Mouse (Mus musculus) testis, adult 2 months (tissue): ENCODE measurements around the gene G0s2. TPM values are rescaled to one million over a fixed set of nuclear protein-coding genes. Genes with fewer than 3 reads are reported as not detected.
"Not testable (repeated sequence)": the region's sequence is repeated elsewhere in the genome, so short reads cannot be mapped to it uniquely, and the experiment has no call there.

Experiments
- H3K27ac ChIP-seq: fragments of 200-500 bp; 2 replicates; pipeline ENCODE4 v1.5.1; 2012; ENCODE audit warnings: low read depth, low read length; ENCODE audit not compliant: control insufficient read depth, insufficient read depth
- H3K27me3 ChIP-seq: fragments of 200-500 bp; 2 replicates; pipeline ENCODE4 v1.6.1; 2012; ENCODE audit warnings: mild to moderate bottlenecking, low read length, moderate library complexity; ENCODE audit not compliant: control insufficient read depth, insufficient read depth
- H3K36me3 ChIP-seq: fragments of 200-500 bp; 2 replicates; pipeline ENCODE4 v1.6.1; 2012; ENCODE audit warnings: mild to moderate bottlenecking, low read length; ENCODE audit not compliant: control insufficient read depth, insufficient read depth
- H3K4me1 ChIP-seq: fragments of 200-500 bp; 2 replicates; pipeline ENCODE4 v1.6.1; 2012; ENCODE audit warnings: low read length; ENCODE audit not compliant: control insufficient read depth, insufficient read depth
- H3K4me3 ChIP-seq: fragments of 200-500 bp; 2 replicates; pipeline ENCODE4 v1.5.1; 2012; ENCODE audit warnings: low read depth, mild to moderate bottlenecking, low read length, moderate library complexity, mixed read lengths; ENCODE audit not compliant: control insufficient read depth
- CTCF ChIP-seq: fragments of 200-500 bp; IDR thresholded peaks from 2 replicates; pipeline ENCODE4 v1.5.1; 2012; ENCODE audit warnings: low read depth, mild to moderate bottlenecking, inconsistent platforms, low read length, moderate library complexity; ENCODE audit not compliant: control insufficient read depth, insufficient read depth, insufficient replicate concordance
- POLR2A ChIP-seq: fragments of 200-500 bp; IDR thresholded peaks from 2 replicates; pipeline ENCODE4 v1.6.1; 2012; ENCODE audit warnings: low read depth, mild to moderate bottlenecking, inconsistent platforms, low read length, moderate library complexity; ENCODE audit not compliant: control insufficient read depth
- polyA plus RNA-seq: library from polyadenylated mRNA; depleted of rRNA; stranded (reverse); fragments of >200 nt; gene quantifications from 2 replicates; pipeline ENCODE4 v1.2.3, GENCODE M21; 2012

The G0s2 gene
- polyA plus RNA-seq, 1 experiment = 8.5 TPM

DNA sequence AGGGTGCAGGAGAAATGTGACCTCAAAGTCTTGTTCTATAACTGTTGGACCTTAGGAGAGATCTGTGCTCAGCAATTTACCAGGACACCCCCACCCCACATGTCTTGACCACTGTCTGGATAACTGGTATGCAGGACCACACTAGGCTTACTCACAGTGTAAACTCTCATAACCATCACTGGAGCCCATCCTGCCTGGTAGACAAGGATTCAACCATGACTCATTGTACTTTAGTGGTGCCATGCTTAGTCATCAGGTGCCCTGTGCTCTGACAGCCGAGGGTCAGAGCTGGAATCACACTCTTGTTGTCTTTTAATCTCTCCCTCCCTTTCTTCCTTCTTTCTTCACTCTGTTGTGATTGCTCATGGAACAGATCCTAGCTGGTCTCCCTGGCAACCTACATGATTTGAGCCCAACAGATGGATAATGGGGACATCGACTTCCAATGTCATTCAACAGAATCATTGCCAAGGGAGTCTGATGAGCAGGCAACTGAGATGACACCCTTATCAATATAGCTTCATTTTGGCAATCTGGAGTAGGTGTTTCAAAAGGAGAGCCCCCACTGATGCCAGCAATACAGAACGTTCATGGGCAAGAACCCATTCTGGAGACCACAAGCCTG lies 25.2 kb upstream of the G0s2 start:
- Histone ChIP-seq H3K27ac (no peak overlapping the region), H3K36me3 (no peaks in the 10 kb centered on the region), H3K27me3 (no peaks in the 10 kb centered on the region), H3K4me1 (no peaks in the 10 kb centered on the region; the same call in 1 of the 2 replicates), H3K4me3 (no peak overlapping the region)
- TF ChIP-seq POLR2A = no peak
- no peak for TF ChIP-seq CTCF

GRCm38 (mm10) chr1:193295920-193296319 lies 22.9 kb upstream of the G0s2 start:
- H3K27ac ChIP-seq = no peak overlapping the region
- no peak for TF ChIP-seq POLR2A
- no peak for TF ChIP-seq CTCF
- H3K4me3 ChIP-seq = no peak overlapping the region
- H3K4me1 ChIP-seq = no peaks in the 10 kb centered on the region
- no peaks in the 10 kb centered on the region for H3K27me3 ChIP-seq
- no peaks in the 10 kb centered on the region for H3K36me3 ChIP-seq

DNA sequence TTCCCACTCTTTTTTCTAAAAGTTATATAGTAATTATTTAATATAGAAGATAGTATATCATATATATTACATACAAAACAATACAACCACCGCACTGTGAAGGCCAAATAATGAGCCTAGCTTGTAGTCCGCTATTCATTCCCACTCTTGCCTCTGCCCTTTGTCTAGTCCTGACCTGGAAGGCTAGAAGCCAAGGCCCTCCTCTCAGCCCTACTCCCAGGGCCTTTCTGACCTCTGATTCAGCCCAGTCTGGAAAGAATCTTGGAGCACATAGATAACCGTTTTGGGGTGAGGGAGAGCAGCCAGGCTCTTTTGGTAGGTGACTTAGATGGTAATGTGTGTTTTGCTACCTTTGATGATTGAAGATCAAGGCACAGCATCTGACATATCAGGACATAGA lies 20.9 kb upstream of the G0s2 start:
- H3K4me1 ChIP-seq = no peaks in the 10 kb centered on the region
- no peak for TF ChIP-seq CTCF
- TF ChIP-seq POLR2A = no peak
- H3K4me3 ChIP-seq = no peak overlapping the region
- H3K36me3 ChIP-seq = no peaks in the 10 kb centered on the region
- H3K27me3 ChIP-seq = no peaks in the 10 kb centered on the region
- no peak overlapping the region for H3K27ac ChIP-seq

GRCm38 (mm10) chr1:193293039-193293438 lies 20.0 kb upstream of the G0s2 start:
- Histone ChIP-seq H3K4me3 (no peak overlapping the region), H3K27me3 (no peaks in the 10 kb centered on the region), H3K27ac (no peak overlapping the region), H3K4me1 (no peaks in the 10 kb centered on the region), H3K36me3 (no peaks in the 10 kb centered on the region)
- TF ChIP-seq POLR2A (no peak), CTCF (no peak)

DNA sequence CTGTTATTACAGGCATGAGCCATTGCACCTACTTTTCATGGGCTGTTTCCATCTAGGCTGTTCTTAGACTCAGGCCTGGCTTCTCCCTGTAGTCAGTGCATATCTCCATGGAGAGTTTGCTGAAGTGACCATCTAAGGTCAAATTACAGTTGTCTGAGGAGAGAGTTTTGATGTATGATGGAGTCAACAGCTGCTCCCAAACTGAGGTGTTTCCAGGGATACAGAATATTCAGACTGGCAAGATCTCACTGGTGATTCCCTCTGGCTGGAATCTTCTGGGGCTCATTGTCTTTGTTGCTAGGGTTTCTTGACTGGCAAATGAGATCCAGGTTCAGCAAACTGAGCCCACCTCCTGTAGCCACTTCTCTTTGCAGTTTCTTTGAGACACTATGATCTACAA lies 17.7 kb upstream of the G0s2 start:
- no peaks in the 10 kb centered on the region for H3K36me3 ChIP-seq
- no peaks in the 10 kb centered on the region for H3K4me1 ChIP-seq
- peak overlapping the region; percentile 37; the same call in 1 of the 2 replicates for H3K4me3 ChIP-seq
- H3K27ac ChIP-seq = no peak overlapping the region
- no peaks in the 10 kb centered on the region for H3K27me3 ChIP-seq
- TF ChIP-seq CTCF (no peak), POLR2A (no peak)

DNA sequence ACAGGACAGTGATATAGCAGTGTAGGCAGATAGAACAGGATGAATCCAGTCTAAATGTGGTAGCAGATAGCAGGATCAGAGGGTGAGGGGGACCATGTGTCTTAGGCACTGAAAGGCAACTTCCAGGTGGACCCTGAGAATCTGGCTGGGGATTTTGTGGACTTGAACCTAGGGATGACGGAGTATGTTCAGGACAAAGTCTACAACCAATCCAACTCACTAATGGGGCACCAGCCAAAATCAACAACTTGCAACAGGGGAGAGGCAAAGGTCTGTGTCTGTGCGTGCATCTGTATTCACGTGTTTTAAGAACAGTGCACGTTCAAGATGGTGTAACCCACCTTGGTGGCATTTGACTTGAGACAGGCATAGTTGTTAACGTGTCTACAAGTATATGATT lies 16.9 kb upstream of the G0s2 start:
- H3K27ac ChIP-seq = no peak overlapping the region
- TF ChIP-seq POLR2A (no peak), CTCF (no peak)
- no peaks in the 10 kb centered on the region for H3K27me3 ChIP-seq
- no peaks in the 10 kb centered on the region for H3K4me1 ChIP-seq
- no peaks in the 10 kb centered on the region for H3K36me3 ChIP-seq
- peak overlapping the region; percentile 18 for H3K4me3 ChIP-seq

GRCm38 (mm10) chr1:193289076-193289475 lies 16.1 kb upstream of the G0s2 start:
- TF ChIP-seq CTCF (no peak), POLR2A (no peak)
- Histone ChIP-seq H3K4me1 (no peaks in the 10 kb centered on the region), H3K27me3 (no peaks in the 10 kb centered on the region), H3K36me3 (no peaks in the 10 kb centered on the region), H3K4me3 (no peak overlapping the region), H3K27ac (no peak overlapping the region)

DNA sequence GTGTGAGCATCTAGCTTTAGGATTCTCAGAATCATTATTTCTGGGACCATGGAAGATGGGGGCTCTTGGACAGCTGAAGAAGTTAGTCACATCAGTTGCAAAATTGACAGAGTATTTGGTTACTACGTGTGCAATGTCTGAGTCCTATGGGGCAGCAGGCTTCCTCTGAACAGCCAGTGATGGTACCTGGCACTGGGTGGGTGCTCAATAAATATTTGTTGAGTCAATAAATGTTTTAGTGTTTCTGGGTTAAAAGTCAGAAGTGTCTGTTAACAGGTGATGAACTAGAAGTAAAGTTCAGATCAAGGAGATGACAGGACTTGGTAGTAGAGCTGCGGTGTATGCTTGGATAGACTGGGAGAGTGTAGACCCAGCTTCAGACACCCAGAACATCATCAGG lies 14.6 kb upstream of the G0s2 start:
- Histone ChIP-seq H3K27me3 (no peaks in the 10 kb centered on the region), H3K27ac (no peak overlapping the region), H3K4me1 (no peaks in the 10 kb centered on the region), H3K36me3 (no peaks in the 10 kb centered on the region), H3K4me3 (no peak overlapping the region)
- TF ChIP-seq POLR2A (no peak), CTCF (no peak)

DNA sequence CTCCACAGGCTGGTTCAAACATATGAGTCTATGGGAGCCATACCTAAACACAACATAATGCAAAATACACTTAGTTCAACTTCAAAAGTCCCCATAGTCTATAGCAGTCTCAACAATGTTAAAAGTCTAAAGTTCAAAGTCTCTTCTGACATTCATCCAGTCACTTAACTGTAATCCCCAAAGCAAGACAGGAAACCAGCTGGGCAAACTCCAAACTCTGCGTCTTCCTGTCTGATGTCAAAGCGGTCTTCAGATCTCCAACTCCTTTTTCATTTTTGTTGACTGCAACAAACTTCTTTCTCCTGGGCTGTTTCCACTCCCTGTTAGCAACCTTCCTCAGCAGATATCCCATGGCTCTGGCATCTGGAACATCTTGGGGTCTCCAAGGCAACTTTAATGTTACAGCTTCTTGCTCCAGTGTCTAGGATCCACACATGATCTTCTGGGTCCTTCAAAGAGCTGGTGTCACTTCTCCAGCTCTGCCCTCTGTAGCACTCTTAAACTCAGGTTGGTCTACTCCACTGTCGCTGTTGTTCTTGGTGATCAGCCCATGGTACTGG lies 12.8 kb upstream of the G0s2 start:
- H3K27ac ChIP-seq, H3K27me3 ChIP-seq, H3K4me3 ChIP-seq, H3K4me1 ChIP-seq, H3K36me3 ChIP-seq: not testable (repeated sequence)
